Mouse (Mus musculus): ENCODE results near the gene Hace1. TPM values are rescaled to one million over a fixed set of nuclear protein-coding genes. Genes with fewer than 3 reads are reported as not detected.
A peak's percentile ranks its signal among the peaks of the same experiment; 100 is the strongest.

The Hace1 gene
- polyA plus RNA-seq, 1 experiment from 2014 or later = 17.0 TPM

DNA sequence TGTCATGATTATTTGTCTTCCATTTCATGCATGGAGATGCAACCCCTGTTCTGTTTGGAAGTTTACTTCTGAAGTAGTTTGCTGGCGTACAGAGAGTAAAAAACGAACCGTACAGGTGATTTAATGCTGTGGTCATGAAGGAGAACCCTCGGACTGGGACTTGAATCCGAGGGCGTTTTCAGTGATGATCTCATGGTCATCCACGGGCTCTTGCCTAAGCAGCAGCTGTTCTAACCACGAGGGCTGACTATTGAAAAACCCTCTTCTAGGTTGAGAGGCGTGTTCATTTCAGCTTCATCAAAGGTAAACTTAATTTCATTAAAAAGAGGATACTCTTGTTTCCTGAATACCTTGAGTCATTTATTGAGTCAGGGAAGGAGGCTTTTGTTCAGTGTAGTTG is 84.4 kb downstream of the Hace1 start:
- no peak overlapping the region for H3K4me2 ChIP-seq (ENCODE audit: low read depth, low read length)
- H3K27me3 ChIP-seq (replicated peaks; ENCODE audit: control insufficient read depth, insufficient read depth, low read length) = no peaks in the 10 kb centered on the region
- H3K36me3 ChIP-seq (ENCODE audit: control insufficient read depth, insufficient read depth, low read length) = 0 out of 2 replicates have a peak, but pooled peaks cover 4% of the 10 kb centered on the region
- H3K4me1 ChIP-seq (ENCODE audit: control insufficient read depth, insufficient read depth, low read length) = no peaks in the 10 kb centered on the region
- H3K9ac ChIP-seq (ENCODE audit: low read depth, low read length) = no peak overlapping the region
- no peak overlapping the region for H3K27ac ChIP-seq (replicated peaks; ENCODE audit: low read depth, low read length)
- no peaks in the 10 kb centered on the region for H3K9me3 ChIP-seq (ENCODE audit: control insufficient read depth, low read length)
- H3K4me3 ChIP-seq (ENCODE audit: low read depth, low read length) = no peak overlapping the region
- 86% methylated on average over 9 of the region's 9 CpGs for WGBS
- ATAC-seq (ENCODE audit: low read depth) = no peak
- DNase-seq (ENCODE audit: low spot score) = no peak

DNA sequence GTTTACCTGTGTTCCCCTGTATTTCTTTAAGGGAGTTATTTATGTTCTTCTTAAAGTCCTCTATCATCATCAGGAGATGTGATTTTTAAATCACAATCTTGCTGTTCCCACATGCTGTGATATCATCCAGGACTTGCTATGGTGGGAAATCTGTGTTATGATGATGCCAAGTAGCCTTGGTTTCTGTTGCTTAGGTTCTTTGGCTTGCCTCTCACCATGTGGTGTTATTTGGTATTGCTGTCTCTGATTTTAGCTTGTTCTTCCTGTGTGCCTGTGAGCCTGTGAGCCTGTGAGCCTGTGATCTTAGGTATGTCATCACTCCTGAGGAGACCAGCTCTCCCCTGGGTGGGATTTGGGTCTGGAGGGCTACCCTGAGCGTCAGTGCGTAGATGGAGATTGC is 90.6 kb downstream of the Hace1 start:
- Histone ChIP-seq H3K9me3 (ENCODE audit: control insufficient read depth, low read length) (no peaks in the 10 kb centered on the region), H3K9ac (ENCODE audit: low read depth, low read length) (no peak overlapping the region), H3K4me2 (ENCODE audit: low read depth, low read length) (no peak overlapping the region), H3K27me3 (replicated peaks; ENCODE audit: control insufficient read depth, insufficient read depth, low read length) (no peaks in the 10 kb centered on the region), H3K27ac (replicated peaks; ENCODE audit: low read depth, low read length) (no peak overlapping the region), H3K4me3 (ENCODE audit: low read depth, low read length) (no peak overlapping the region), H3K4me1 (ENCODE audit: control insufficient read depth, insufficient read depth, low read length) (no peaks in the 10 kb centered on the region), H3K36me3 (ENCODE audit: control insufficient read depth, insufficient read depth, low read length) (0 out of 2 replicates have a peak, but pooled peaks cover 3% of the 10 kb centered on the region)
- DNase-seq (ENCODE audit: low spot score) = no peak
- WGBS = 88% methylated on average over 2 of the region's 2 CpGs
- no peak for ATAC-seq (ENCODE audit: low read depth)

DNA sequence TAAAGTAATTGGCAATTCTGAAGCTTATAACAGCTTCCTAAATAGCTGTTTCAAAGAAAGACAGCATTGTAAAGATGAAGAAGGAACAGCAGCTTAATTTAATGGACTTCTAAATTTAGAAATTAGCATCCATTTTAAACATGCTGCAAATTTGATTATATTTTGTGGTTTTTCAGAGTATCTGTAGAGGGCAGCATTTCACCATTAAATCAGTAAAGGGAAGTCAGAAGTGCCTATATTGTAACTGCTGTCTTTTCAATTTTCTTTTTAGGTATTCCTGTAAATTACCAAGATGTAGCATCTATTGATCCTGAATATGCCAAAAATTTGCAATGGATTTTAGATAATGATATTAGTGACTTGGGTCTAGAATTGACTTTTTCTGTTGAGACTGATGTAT is 99.2 kb downstream of the Hace1 start:
- Histone ChIP-seq H3K4me1 (ENCODE audit: control insufficient read depth, insufficient read depth, low read length) (no peaks in the 10 kb centered on the region), H3K36me3 (ENCODE audit: control insufficient read depth, insufficient read depth, low read length) (0 out of 2 replicates have a peak, but pooled peaks cover 9% of the 10 kb centered on the region), H3K4me2 (ENCODE audit: low read depth, low read length) (no peak overlapping the region), H3K27ac (replicated peaks; ENCODE audit: low read depth, low read length) (no peak overlapping the region), H3K9ac (ENCODE audit: low read depth, low read length) (no peak overlapping the region), H3K9me3 (ENCODE audit: control insufficient read depth, low read length) (no peaks in the 10 kb centered on the region), H3K4me3 (ENCODE audit: low read depth, low read length) (no peak overlapping the region), H3K27me3 (replicated peaks; ENCODE audit: control insufficient read depth, insufficient read depth, low read length) (no peaks in the 10 kb centered on the region)
- no peak for DNase-seq (ENCODE audit: low spot score)
- no peak for ATAC-seq (ENCODE audit: low read depth)

DNA sequence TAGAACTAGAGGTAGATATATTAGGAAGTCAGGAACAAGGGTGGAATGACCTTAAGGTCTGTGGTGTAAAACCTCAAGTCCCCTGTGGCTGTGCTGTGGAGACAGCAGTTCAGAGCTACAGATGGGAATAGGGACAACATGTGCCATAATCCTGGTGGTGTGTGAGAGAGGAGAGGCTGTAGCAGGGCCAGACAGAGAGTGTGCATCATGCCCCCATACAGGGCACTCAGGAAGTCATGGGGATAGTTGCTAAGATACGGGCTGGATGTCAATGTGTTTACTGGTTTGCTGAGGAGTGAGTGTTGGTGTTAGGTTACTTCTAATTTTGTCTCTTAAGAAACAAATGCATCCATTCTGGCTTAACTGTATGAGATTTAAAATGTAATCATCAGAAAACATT is 108.6 kb downstream of the Hace1 start:
- 0 out of 2 replicates have a peak, but pooled peaks cover 3% of the 10 kb centered on the region for H3K36me3 ChIP-seq (ENCODE audit: control insufficient read depth, insufficient read depth, low read length)
- no peaks in the 10 kb centered on the region for H3K27me3 ChIP-seq (replicated peaks; ENCODE audit: control insufficient read depth, insufficient read depth, low read length)
- H3K9me3 ChIP-seq (ENCODE audit: control insufficient read depth, low read length) = no peaks in the 10 kb centered on the region
- no peak overlapping the region for H3K9ac ChIP-seq (ENCODE audit: low read depth, low read length)
- H3K4me2 ChIP-seq (ENCODE audit: low read depth, low read length) = no peak overlapping the region
- no peak overlapping the region for H3K27ac ChIP-seq (replicated peaks; ENCODE audit: low read depth, low read length)
- no peaks in the 10 kb centered on the region for H3K4me1 ChIP-seq (ENCODE audit: control insufficient read depth, insufficient read depth, low read length)
- no peak for DNase-seq (ENCODE audit: low spot score)
- no peak overlapping the region for H3K4me3 ChIP-seq (ENCODE audit: low read depth, low read length)
- ATAC-seq (ENCODE audit: low read depth) = no peak
- 68% methylated on average over 1 of the region's 1 CpGs for WGBS

DNA sequence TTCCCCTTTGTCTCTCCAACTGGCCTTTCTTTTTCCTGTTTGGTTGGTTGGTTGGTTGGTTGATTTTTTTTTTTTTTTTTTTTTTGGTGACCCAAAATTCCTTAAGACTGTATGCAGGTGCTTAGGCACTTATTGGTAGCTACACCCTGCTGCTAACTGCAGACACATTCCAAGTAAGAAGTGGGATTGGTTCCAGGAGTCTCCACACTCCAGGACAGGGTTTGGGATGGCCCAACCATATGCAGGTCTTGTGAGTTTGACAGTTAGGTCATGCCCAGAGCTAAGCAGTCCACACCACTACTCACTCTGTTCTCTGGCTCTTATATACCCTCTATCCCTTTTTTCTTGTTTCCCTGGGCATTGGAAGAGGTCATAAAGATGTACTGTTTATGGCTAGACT is 117.3 kb downstream of the Hace1 start:
- Histone ChIP-seq H3K9me3 (ENCODE audit: control insufficient read depth, low read length) (no peaks in the 10 kb centered on the region), H3K9ac (ENCODE audit: low read depth, low read length) (no peak overlapping the region), H3K27me3 (replicated peaks; ENCODE audit: control insufficient read depth, insufficient read depth, low read length) (no peaks in the 10 kb centered on the region), H3K4me1 (ENCODE audit: control insufficient read depth, insufficient read depth, low read length) (no peaks in the 10 kb centered on the region), H3K4me2 (ENCODE audit: low read depth, low read length) (no peak overlapping the region), H3K27ac (replicated peaks; ENCODE audit: low read depth, low read length) (no peak overlapping the region), H3K36me3 (ENCODE audit: control insufficient read depth, insufficient read depth, low read length) (no peaks in the 10 kb centered on the region), H3K4me3 (ENCODE audit: low read depth, low read length) (no peak overlapping the region)
- ATAC-seq (ENCODE audit: low read depth) (no peak), DNase-seq (ENCODE audit: low spot score) (no peak)

DNA sequence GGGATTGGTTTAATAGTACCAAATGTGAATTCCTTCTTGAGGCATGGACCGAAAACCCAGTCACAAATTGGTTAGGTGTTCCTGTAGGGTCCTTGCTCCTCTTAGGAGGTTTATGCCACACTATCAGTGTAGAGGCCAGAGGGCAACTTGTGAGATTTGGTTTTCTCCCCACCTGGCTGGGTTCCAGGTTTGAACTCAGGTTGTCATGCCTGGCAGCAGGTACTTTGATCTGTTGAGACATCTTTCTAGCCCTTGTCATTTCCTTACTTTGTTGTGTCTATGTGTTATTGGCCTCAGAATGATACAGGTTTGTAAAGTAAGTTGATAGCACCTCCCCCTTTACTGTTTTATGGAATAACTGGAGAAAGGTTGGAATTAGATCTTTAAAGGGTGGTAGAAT is 117.9 kb downstream of the Hace1 start:
- Histone ChIP-seq H3K4me3 (ENCODE audit: low read depth, low read length) (no peak overlapping the region), H3K4me2 (ENCODE audit: low read depth, low read length) (no peak overlapping the region), H3K27ac (replicated peaks; ENCODE audit: low read depth, low read length) (no peak overlapping the region), H3K4me1 (ENCODE audit: control insufficient read depth, insufficient read depth, low read length) (no peaks in the 10 kb centered on the region), H3K9me3 (ENCODE audit: control insufficient read depth, low read length) (no peaks in the 10 kb centered on the region), H3K27me3 (replicated peaks; ENCODE audit: control insufficient read depth, insufficient read depth, low read length) (no peaks in the 10 kb centered on the region), H3K36me3 (ENCODE audit: control insufficient read depth, insufficient read depth, low read length) (no peaks in the 10 kb centered on the region), H3K9ac (ENCODE audit: low read depth, low read length) (no peak overlapping the region)
- ATAC-seq (ENCODE audit: low read depth) (no peak), DNase-seq (ENCODE audit: low spot score) (no peak)
- 95% methylated on average over 1 of the region's 1 CpGs for WGBS

DNA sequence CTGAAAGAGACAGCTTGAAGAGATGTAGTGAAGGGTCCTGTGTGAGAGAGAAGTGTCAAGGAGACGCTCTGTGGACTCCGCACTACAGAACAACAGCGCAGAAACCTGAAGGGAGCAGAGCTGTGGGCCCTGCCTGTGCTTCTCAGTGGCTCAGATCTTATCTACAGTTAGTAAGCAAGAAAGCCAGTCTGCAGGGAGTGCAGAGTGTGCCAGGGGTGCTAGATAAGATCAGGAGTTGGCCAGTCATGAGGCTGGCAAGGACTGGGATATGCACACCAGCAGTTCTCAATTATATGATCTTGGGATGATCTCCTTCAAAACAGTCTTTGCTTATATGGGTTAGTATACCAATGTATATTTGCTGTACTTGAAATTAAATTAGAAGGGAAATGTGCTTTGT is 121.3 kb downstream of the Hace1 start:
- Histone ChIP-seq H3K9me3 (ENCODE audit: control insufficient read depth, low read length) (no peaks in the 10 kb centered on the region), H3K9ac (ENCODE audit: low read depth, low read length) (no peak overlapping the region), H3K4me1 (ENCODE audit: control insufficient read depth, insufficient read depth, low read length) (no peaks in the 10 kb centered on the region), H3K36me3 (ENCODE audit: control insufficient read depth, insufficient read depth, low read length) (peaks cover 5% of the 10 kb centered on the region; the same call in 1 of the 2 replicates), H3K27me3 (replicated peaks; ENCODE audit: control insufficient read depth, insufficient read depth, low read length) (no peaks in the 10 kb centered on the region), H3K4me2 (ENCODE audit: low read depth, low read length) (no peak overlapping the region), H3K4me3 (ENCODE audit: low read depth, low read length) (no peak overlapping the region), H3K27ac (replicated peaks; ENCODE audit: low read depth, low read length) (no peak overlapping the region)
- no peak for DNase-seq (ENCODE audit: low spot score)
- 82% methylated on average over 3 of the region's 3 CpGs for WGBS
- no peak for ATAC-seq (ENCODE audit: low read depth)

DNA sequence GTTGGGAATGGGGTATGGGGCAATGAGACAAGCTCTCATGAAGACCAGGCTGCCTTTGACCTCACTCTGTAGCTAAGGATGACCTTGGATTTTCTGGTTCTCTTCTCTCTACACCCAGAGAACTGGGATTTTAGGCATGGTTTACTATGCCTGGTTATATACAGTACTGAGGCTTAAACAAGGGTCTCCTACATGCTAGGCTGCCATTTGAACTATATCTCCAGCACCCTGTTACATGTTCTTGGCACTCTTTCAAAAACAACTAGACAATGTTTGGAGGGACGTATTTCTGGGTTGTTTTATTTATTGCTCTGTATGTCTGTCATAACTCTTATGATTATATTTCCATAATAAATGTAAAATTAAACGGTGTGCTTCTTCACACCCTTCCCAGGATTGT is 129.2 kb downstream of the Hace1 start:
- Histone ChIP-seq H3K4me1 (ENCODE audit: control insufficient read depth, insufficient read depth, low read length) (no peaks in the 10 kb centered on the region), H3K4me3 (ENCODE audit: low read depth, low read length) (no peak overlapping the region), H3K4me2 (ENCODE audit: low read depth, low read length) (no peak overlapping the region), H3K9me3 (ENCODE audit: control insufficient read depth, low read length) (no peaks in the 10 kb centered on the region), H3K36me3 (ENCODE audit: control insufficient read depth, insufficient read depth, low read length) (0 out of 2 replicates have a peak, but pooled peaks cover 5% of the 10 kb centered on the region), H3K27me3 (replicated peaks; ENCODE audit: control insufficient read depth, insufficient read depth, low read length) (no peaks in the 10 kb centered on the region), H3K9ac (ENCODE audit: low read depth, low read length) (no peak overlapping the region), H3K27ac (replicated peaks; ENCODE audit: low read depth, low read length) (no peak overlapping the region)
- DNase-seq (ENCODE audit: low spot score) (no peak), ATAC-seq (ENCODE audit: low read depth) (no peak)
- 79% methylated on average over 2 of the region's 2 CpGs for WGBS

DNA sequence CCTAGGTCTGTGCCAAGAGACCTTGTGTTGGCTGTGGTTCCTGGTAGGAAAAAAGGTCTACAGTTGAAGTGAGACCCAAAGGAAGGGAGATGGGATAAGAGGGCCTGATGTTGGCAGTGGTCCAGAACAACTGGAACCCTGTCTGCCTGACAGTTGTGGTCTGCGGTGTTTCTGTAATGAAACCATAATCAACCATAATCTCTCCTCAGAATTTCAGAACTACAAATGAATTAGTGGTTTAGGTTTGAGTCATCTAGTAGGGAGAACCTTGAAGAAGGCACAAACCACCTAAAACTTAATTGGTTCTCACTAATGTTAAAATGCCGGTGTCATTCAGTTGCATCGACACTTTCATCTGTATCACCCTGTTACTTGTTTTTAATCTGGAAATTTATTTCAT is 133.2 kb downstream of the Hace1 start:
- H3K27ac ChIP-seq (replicated peaks; ENCODE audit: low read depth, low read length) = no peak overlapping the region
- H3K4me3 ChIP-seq (ENCODE audit: low read depth, low read length) = no peak overlapping the region
- peaks cover 17% of the 10 kb centered on the region; the same call in 1 of the 2 replicates for H3K36me3 ChIP-seq (ENCODE audit: control insufficient read depth, insufficient read depth, low read length)
- no peaks in the 10 kb centered on the region for H3K4me1 ChIP-seq (ENCODE audit: control insufficient read depth, insufficient read depth, low read length)
- H3K9me3 ChIP-seq (ENCODE audit: control insufficient read depth, low read length) = no peaks in the 10 kb centered on the region
- ATAC-seq (ENCODE audit: low read depth) (no peak), DNase-seq (ENCODE audit: low spot score) (peak; percentile 15)
- 70% methylated on average over 3 of the region's 3 CpGs for WGBS
- no peaks in the 10 kb centered on the region for H3K27me3 ChIP-seq (replicated peaks; ENCODE audit: control insufficient read depth, insufficient read depth, low read length)
- H3K4me2 ChIP-seq (ENCODE audit: low read depth, low read length) = no peak overlapping the region
- H3K9ac ChIP-seq (ENCODE audit: low read depth, low read length) = no peak overlapping the region
